Mouse (Mus musculus): ENCODE results near the gene Cadm4.

GRCm38 (mm10) chr7:24462388-24463319 is 19.2 kb upstream of the Cadm4 start, which contains the start of gene Plaur:
- TF ChIP-seq POLR2A (IDR thresholded peaks at IDR 0.05; ENCODE audit: low read depth, low read length) (no peak), RAD21 (IDR thresholded peaks at IDR 0.05; ENCODE audit: low read depth, low read length) (no peak), GABPA (IDR thresholded peaks at IDR 0.05; ENCODE audit: insufficient replicate concordance, low read depth, low read length) (no peak), EP300 (IDR thresholded peaks at IDR 0.05; ENCODE audit: low read length) (no peak), MAFK (IDR thresholded peaks at IDR 0.05; ENCODE audit: insufficient replicate concordance, low read length) (no peak), TCF12 (IDR thresholded peaks at IDR 0.05; ENCODE audit: low read depth, low read length) (no peak), E2F4 (IDR thresholded peaks at IDR 0.05; ENCODE audit: insufficient replicate concordance, low read depth, low read length) (no peak), UBTF (IDR thresholded peaks at IDR 0.05; ENCODE audit: low read depth, low read length) (no peak), ETS1 (conservative IDR thresholded peaks at IDR 0.05; ENCODE audit: low read depth, low read length) (no peak), ZKSCAN1 (IDR thresholded peaks at IDR 0.05; ENCODE audit: borderline replicate concordance, low read depth, low read length) (no peak), CTCF (conservative IDR thresholded peaks at IDR 0.05 in 1 of 2, IDR thresholded peaks at IDR 0.05 in 1 of 2; ENCODE audit: low read depth in 2 of 2, low read length in 2 of 2) (no peak), BHLHE40 (IDR thresholded peaks at IDR 0.05; ENCODE audit: low read depth, low read length) (no peak), SMC3 (IDR thresholded peaks at IDR 0.05; ENCODE audit: low read depth, low read length) (no peak), MYC (IDR thresholded peaks at IDR 0.05; ENCODE audit: low read depth, low read length) (no peak)
